Mouse (Mus musculus): ENCODE measurements at regions not wholly inside any gene's neighbourhood (a gene's known extent, or its start where the extent isn't known, plus 50 kb on each side); places are given as distances from the start of the nearest gene placed in this dataset.

DNA sequence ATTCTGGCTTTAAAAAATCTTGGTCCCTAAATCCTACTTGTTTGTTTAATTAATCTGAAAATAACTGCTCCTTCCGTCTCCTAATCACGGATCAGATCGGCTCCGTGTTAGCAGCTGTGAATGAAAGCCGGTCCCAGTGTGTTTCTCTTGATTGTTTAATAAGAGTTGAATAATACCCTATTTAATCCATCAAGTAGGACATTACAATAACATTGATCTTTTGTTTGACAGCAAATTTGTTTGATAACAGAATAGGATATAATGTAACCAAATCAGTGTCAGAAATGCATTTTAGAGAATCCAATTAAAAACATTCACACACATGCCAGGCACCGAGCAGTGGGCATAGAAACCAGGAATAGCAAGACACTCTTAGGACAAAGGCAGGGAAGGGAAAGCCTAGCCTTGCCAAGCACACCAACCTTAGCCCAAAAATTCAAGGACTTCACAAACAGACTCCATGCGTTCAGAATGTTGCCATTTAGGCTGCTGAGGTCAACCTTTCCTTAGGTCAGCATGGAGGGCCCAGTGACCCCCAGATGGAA lies 332.5 kb upstream of the Meis1 start:
- DNase-seq (ENCODE audit: low spot score) = no peak
- H3K4me2 ChIP-seq (replicated peaks; ENCODE audit: low read depth, low read length) = no peak overlapping the region; the same call in 1 of the 2 replicates
- no peak for ATAC-seq

DNA sequence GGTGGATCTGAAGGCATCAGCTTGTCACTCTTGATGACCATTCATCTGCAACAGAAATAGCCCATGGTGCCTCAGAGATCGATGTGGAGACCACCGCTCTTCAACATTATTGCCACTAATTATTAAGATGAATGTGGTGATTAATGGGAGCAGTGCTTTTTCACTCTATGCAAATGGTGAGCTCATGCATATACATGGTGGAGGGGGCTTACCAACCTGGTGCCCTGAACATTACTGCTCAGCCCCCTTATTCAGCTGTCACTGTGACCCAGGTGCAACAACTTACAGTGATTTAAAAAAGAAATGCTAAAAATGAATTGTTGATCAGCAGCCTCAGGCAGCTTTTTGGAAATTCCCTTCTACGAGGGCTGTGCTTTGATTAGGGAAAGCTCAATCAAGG lies 334.9 kb upstream of the Meis1 start:
- Histone ChIP-seq H3K4me1 (ENCODE audit: insufficient read depth, low read depth, low read length) (no peaks in the 10 kb centered on the region), H3K36me3 (ENCODE audit: insufficient read depth, low read length) (no peaks in the 10 kb centered on the region), H3K4me3 (ENCODE audit: low read depth, low read length) (no peak overlapping the region), H3K9me3 (ENCODE audit: low read length) (no peaks in the 10 kb centered on the region), H3K27ac (ENCODE audit: low read length) (no peak overlapping the region), H3K4me2 (replicated peaks; ENCODE audit: low read depth, low read length) (no peak overlapping the region), H3K27me3 (replicated peaks; ENCODE audit: insufficient read depth, low read length) (no peaks in the 10 kb centered on the region), H3K9ac (replicated peaks; ENCODE audit: low read depth) (no peak overlapping the region)
- ATAC-seq = no peak
- DNase-seq (ENCODE audit: low spot score) = no peak
- no peak for TF ChIP-seq CTCF (IDR thresholded peaks at IDR 0.05)
- TF ChIP-seq EP300 (IDR thresholded peaks at IDR 0.05) = no peak
- WGBS = 92% methylated on average over 3 of the region's 3 CpGs

More for the DNA sequence above, 332.5 kb upstream of the Meis1 start:
- Histone ChIP-seq H3K27ac (ENCODE audit: low read length) (no peak overlapping the region), H3K9ac (replicated peaks; ENCODE audit: low read depth) (no peak overlapping the region), H3K4me3 (ENCODE audit: low read depth, low read length) (no peak overlapping the region), H3K4me1 (ENCODE audit: insufficient read depth, low read depth, low read length) (no peaks in the 10 kb centered on the region), H3K27me3 (replicated peaks; ENCODE audit: insufficient read depth, low read length) (no peaks in the 10 kb centered on the region), H3K36me3 (ENCODE audit: insufficient read depth, low read length) (no peaks in the 10 kb centered on the region), H3K9me3 (ENCODE audit: low read length) (no peaks in the 10 kb centered on the region)
- TF ChIP-seq CTCF (IDR thresholded peaks at IDR 0.05) = no peak
- no peak for TF ChIP-seq EP300 (IDR thresholded peaks at IDR 0.05)
- WGBS = 45% methylated on average over 7 of the region's 7 CpGs

DNA sequence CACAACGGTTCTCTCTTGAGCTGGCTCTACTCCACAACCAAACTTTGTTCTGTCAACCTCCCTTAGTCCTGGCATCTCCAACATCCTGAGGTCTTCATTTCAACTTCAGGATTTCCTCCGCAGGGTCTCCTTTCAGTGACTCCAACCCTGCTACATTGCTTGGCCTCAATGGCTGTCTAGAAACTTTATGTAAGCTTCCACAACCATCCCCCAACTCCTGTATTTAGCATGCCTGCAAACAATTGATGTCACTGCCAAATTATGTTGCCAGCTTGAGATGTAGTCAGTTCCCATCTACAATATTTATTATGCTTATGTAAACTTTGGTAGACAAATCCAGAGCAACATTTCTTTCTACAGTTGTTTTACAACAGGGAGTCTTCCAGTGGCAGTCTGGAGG lies 336.4 kb upstream of the Meis1 start:
- no peak overlapping the region for H3K9ac ChIP-seq (replicated peaks; ENCODE audit: low read depth)
- H3K4me1 ChIP-seq (ENCODE audit: insufficient read depth, low read depth, low read length) = no peaks in the 10 kb centered on the region
- H3K36me3 ChIP-seq (ENCODE audit: insufficient read depth, low read length) = no peaks in the 10 kb centered on the region
- H3K4me2 ChIP-seq (replicated peaks; ENCODE audit: low read depth, low read length) = no peak overlapping the region
- 25% methylated on average over 2 of the region's 2 CpGs for WGBS
- no peak overlapping the region for H3K27ac ChIP-seq (ENCODE audit: low read length)
- H3K4me3 ChIP-seq (ENCODE audit: low read depth, low read length) = no peak overlapping the region
- TF ChIP-seq EP300 (IDR thresholded peaks at IDR 0.05) = no peak
- no peak for TF ChIP-seq CTCF (IDR thresholded peaks at IDR 0.05)
- H3K9me3 ChIP-seq (ENCODE audit: low read length) = no peaks in the 10 kb centered on the region
- H3K27me3 ChIP-seq (replicated peaks; ENCODE audit: insufficient read depth, low read length) = no peaks in the 10 kb centered on the region
- peak; percentile 50 for ATAC-seq
- DNase-seq (ENCODE audit: low spot score) = peak; percentile 16

DNA sequence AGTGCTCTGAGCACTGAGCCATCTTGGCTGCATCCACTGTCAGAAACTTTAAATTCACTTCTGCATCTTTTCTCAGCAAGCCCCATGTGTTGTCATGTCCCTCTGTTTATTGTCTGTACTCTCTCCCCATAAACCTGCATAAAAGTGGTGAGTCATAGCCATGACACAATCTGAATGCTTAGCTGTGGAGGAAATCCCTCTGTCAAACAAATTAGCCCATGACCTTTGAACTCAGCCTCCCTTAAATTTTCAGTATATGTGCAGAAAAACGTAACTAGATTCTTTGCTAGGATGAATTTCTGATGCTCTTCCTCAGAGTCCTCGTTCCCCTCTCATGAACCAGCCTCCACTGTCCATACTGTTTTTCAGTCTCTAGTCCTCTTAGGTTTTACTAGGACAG lies 337.4 kb upstream of the Meis1 start:
- ATAC-seq (peak; percentile 40; the same call in 1 of the 2 replicates), DNase-seq (ENCODE audit: low spot score) (peak; percentile 48)
- no peak overlapping the region for H3K9ac ChIP-seq (replicated peaks; ENCODE audit: low read depth)
- H3K4me1 ChIP-seq (ENCODE audit: insufficient read depth, low read depth, low read length) = no peaks in the 10 kb centered on the region
- H3K27ac ChIP-seq (ENCODE audit: low read length) = no peak overlapping the region
- TF ChIP-seq EP300 (IDR thresholded peaks at IDR 0.05) = no peak
- no peak for TF ChIP-seq CTCF (IDR thresholded peaks at IDR 0.05)
- H3K9me3 ChIP-seq (ENCODE audit: low read length) = no peaks in the 10 kb centered on the region
- 58% methylated on average over 2 of the region's 2 CpGs for WGBS
- H3K4me3 ChIP-seq (ENCODE audit: low read depth, low read length) = no peak overlapping the region
- no peak overlapping the region for H3K4me2 ChIP-seq (replicated peaks; ENCODE audit: low read depth, low read length)
- no peaks in the 10 kb centered on the region for H3K27me3 ChIP-seq (replicated peaks; ENCODE audit: insufficient read depth, low read length)
- H3K36me3 ChIP-seq (ENCODE audit: insufficient read depth, low read length) = no peaks in the 10 kb centered on the region

GRCm38 (mm10) chr11:19369152-19369551 lies 350.4 kb upstream of the Meis1 start:
- TF ChIP-seq EP300 (IDR thresholded peaks at IDR 0.05) (no peak), CTCF (IDR thresholded peaks at IDR 0.05) (no peak)
- Histone ChIP-seq H3K4me2 (replicated peaks; ENCODE audit: low read depth, low read length) (no peak overlapping the region), H3K36me3 (ENCODE audit: insufficient read depth, low read length) (no peaks in the 10 kb centered on the region), H3K27me3 (replicated peaks; ENCODE audit: insufficient read depth, low read length) (no peaks in the 10 kb centered on the region), H3K9ac (replicated peaks; ENCODE audit: low read depth) (no peak overlapping the region), H3K4me1 (ENCODE audit: insufficient read depth, low read depth, low read length) (no peaks in the 10 kb centered on the region), H3K9me3 (ENCODE audit: low read length) (no peaks in the 10 kb centered on the region), H3K27ac (ENCODE audit: low read length) (no peak overlapping the region), H3K4me3 (ENCODE audit: low read depth, low read length) (no peak overlapping the region)
- 38% methylated on average over 1 of the region's 1 CpGs for WGBS
- peak; percentile 19 for DNase-seq (ENCODE audit: low spot score)
- no peak for ATAC-seq

- Histone ChIP-seq H3K36me3 (ENCODE audit: insufficient read depth, low read length) (no peaks in the 10 kb centered on the region), H3K4me3 (ENCODE audit: low read depth, low read length) (no peak overlapping the region), H3K4me1 (ENCODE audit: insufficient read depth, low read depth, low read length) (no peaks in the 10 kb centered on the region), H3K27ac (ENCODE audit: low read length) (no peak overlapping the region), H3K27me3 (replicated peaks; ENCODE audit: insufficient read depth, low read length) (no peaks in the 10 kb centered on the region), H3K4me2 (replicated peaks; ENCODE audit: low read depth, low read length) (no peak overlapping the region), H3K9ac (replicated peaks; ENCODE audit: low read depth) (no peak overlapping the region), H3K9me3 (ENCODE audit: low read length) (no peaks in the 10 kb centered on the region)
- ATAC-seq (no peak), DNase-seq (ENCODE audit: low spot score) (no peak)
- no peak for TF ChIP-seq CTCF (IDR thresholded peaks at IDR 0.05)
- 42% methylated on average over 5 of the region's 5 CpGs for WGBS
Measured at GRCm38 (mm10) chr11:19373476-19373875, 354.7 kb upstream of the Meis1 start.

DNA sequence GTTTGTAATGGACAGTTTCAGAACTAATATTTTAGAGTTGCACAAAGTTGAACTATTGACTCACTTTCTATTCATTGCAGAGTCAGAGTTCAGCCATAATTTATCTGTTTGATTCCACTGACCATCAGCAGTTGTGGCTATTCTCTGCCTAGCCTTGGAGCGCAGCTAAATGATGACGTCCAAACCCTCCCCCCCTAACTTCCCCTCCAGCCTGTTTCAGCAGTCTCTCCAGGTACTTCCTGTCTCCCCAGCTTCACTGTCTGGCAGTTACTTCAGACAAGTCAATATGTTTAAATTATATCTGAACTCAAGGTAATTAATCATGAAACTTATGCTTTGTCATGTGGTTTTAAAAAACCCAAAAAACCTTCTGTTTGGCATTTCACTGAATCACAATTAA lies 362.1 kb upstream of the Meis1 start:
- H3K27ac ChIP-seq (ENCODE audit: low read length) = no peak overlapping the region
- ATAC-seq = no peak
- TF ChIP-seq CTCF (IDR thresholded peaks at IDR 0.05) (no peak), EP300 (IDR thresholded peaks at IDR 0.05) (no peak)
- no peaks in the 10 kb centered on the region for H3K36me3 ChIP-seq (ENCODE audit: insufficient read depth, low read length)
- no peak overlapping the region for H3K4me3 ChIP-seq (ENCODE audit: low read depth, low read length)
- H3K27me3 ChIP-seq (replicated peaks; ENCODE audit: insufficient read depth, low read length) = no peaks in the 10 kb centered on the region
- DNase-seq (ENCODE audit: low spot score) = no peak
- WGBS = 48% methylated on average over 2 of the region's 2 CpGs
- no peak overlapping the region for H3K4me2 ChIP-seq (replicated peaks; ENCODE audit: low read depth, low read length)
- H3K9me3 ChIP-seq (ENCODE audit: low read length) = no peaks in the 10 kb centered on the region
- H3K9ac ChIP-seq (replicated peaks; ENCODE audit: low read depth) = no peak overlapping the region
- H3K4me1 ChIP-seq (ENCODE audit: insufficient read depth, low read depth, low read length) = no peaks in the 10 kb centered on the region
